Mouse (Mus musculus) midbrain, postnatal 0 days (tissue): ENCODE data around the gene Hils1. TPM values are rescaled to one million over a fixed set of nuclear protein-coding genes. Genes with fewer than 3 reads are reported as not detected.

Experiments
- ATAC-seq: fragments of 200-750 bp; cut with Nextera tagmentation; 2 replicates; pipeline ENCODE4 v1.8.0; 2017; ENCODE audit warnings: moderate number of reproducible peaks, mild to moderate bottlenecking, moderate TSS enrichment, moderate library complexity; ENCODE audit not compliant: low FRiP score
- DNase-seq: peaks from one replicate; pipeline ENCODE4 v3.0.0-alpha.2; 2015; ENCODE audit warnings: low spot score
- H3K27ac ChIP-seq: fragments of 300-500 bp; sonication (generic); 2 replicates; pipeline ENCODE4 v1.5.1; 2014; ENCODE audit warnings: low read depth, mild to moderate bottlenecking, low read length, mixed read lengths
- H3K27me3 ChIP-seq: fragments of 300-500 bp; sonication (generic); 2 replicates; pipeline ENCODE4 v1.6.1; 2014; ENCODE audit warnings: low read length, control low read depth, mixed read lengths; ENCODE audit not compliant: insufficient read depth
- H3K36me3 ChIP-seq: fragments of 300-500 bp; sonication (generic); 2 replicates; pipeline ENCODE4 v1.6.1; 2014; ENCODE audit warnings: low read length, control low read depth, mixed read lengths; ENCODE audit not compliant: insufficient read depth
- H3K4me1 ChIP-seq: fragments of 300-500 bp; sonication (generic); 2 replicates; pipeline ENCODE4 v1.6.1; 2014; ENCODE audit warnings: mild to moderate bottlenecking, control low read depth, antibody characterized with exemption, low read length, mixed read lengths; ENCODE audit not compliant: insufficient read depth
- H3K4me2 ChIP-seq: fragments of 300-500 bp; sonication (generic); 2 replicates; pipeline ENCODE4 v1.6.1; 2014; ENCODE audit warnings: low read depth, mild to moderate bottlenecking, low read length, mixed read lengths; ENCODE audit not compliant: poor library complexity, severe bottlenecking
- H3K4me3 ChIP-seq: fragments of 300-500 bp; sonication (generic); 2 replicates; pipeline ENCODE4 v1.5.1; 2014; ENCODE audit warnings: low read depth, mild to moderate bottlenecking, low read length, moderate library complexity
- H3K9ac ChIP-seq: fragments of 300-500 bp; sonication (generic); replicated peaks from 2 replicates; pipeline ENCODE4 v1.6.1; 2014; ENCODE audit warnings: mild to moderate bottlenecking, low read length, moderate library complexity, mixed read lengths; ENCODE audit not compliant: poor library complexity, severe bottlenecking
- H3K9me3 ChIP-seq: fragments of 300-500 bp; sonication (generic); 2 replicates; pipeline ENCODE4 v1.6.1; 2016; ENCODE audit warnings: low read length, control low read depth
- CTCF ChIP-seq: IDR thresholded peaks from 2 replicates; pipeline ENCODE4 v1.5.1; 2016; ENCODE audit warnings: antibody characterized with exemption, mild to moderate bottlenecking
- WGBS: fragments of 180-500 bp; shearing (Covaris S2); extraction: QIAGEN DNeasy Blood & Tissue Kit; methylation state at CpG from one replicate; pipeline ENCODE4 v1.1.7; 2014; 5-methylcytosine and 5-hydroxymethylcytosine counted together
- polyA plus RNA-seq: library from polyadenylated mRNA; unstranded; fragments of >200 nt; fragmentation: Nextera tagmentation; extraction: Ambion mirVana; gene quantifications from 2 replicates; pipeline ENCODE4 v1.2.1, GENCODE M21; 2015
- total RNA-seq: library from RNA; depleted of rRNA; stranded (reverse); fragments of >200 nt; gene quantifications from 2 replicates; pipeline ENCODE4 v1.2.3, GENCODE M21; 2014

Hils1 gene
- total and polyA plus RNA-seq, 2 experiments from 2014 or later, result not detected

DNA sequence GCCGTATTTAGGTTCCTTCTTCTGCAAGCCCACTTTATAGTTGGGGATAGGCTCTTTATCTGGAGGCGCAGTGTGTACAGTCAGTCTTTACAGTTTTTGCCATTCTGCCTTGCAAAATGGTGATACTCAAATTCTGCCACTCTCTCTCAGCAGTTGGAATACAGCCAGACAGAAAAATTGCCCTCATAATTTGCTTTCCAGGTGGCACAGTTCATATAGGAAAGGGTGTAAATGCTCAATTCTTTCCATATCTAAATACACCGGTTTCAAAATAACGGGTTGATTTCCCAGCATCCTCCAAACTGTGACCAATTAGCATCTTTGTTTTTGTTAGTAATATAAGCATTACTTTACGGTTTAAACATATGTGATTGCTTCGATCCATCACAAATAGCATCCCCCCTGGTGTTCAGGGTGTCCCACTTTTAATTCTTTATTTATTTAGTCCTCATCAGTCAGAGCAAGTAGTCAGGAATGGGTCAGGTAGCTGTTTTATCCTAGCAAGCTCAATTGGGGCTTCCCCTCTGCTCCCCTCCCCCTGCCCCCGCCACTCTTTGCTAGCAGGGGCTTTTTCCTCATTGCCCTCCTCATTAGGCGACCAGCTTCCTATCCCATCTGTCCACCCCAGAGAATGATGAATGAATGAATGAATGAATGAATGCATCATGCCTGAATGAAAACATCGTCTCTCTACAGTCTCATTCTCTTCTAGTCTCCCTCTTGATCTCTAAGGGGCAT lies 11.0 kb downstream of the Hils1 start:
- no peaks in the 10 kb centered on the region for H3K36me3 ChIP-seq
- H3K27me3 ChIP-seq, result no peaks in the 10 kb centered on the region
- ATAC-seq (peak; percentile 44), DNase-seq (no peak)
- peak overlapping the region; percentile 77 for H3K27ac ChIP-seq
- peak overlapping the region; percentile 35 for H3K4me2 ChIP-seq
- 32% methylated on average over 9 of the region's 9 CpGs for WGBS
- TF ChIP-seq CTCF, result no peak
- peak overlapping the region; percentile 15; the same call in 1 of the 2 replicates for H3K9ac ChIP-seq
- 0 out of 2 replicates have a peak, but pooled peaks cover 5% of the 10 kb centered on the region for H3K4me1 ChIP-seq
- H3K4me3 ChIP-seq, result peak overlapping the region; percentile 19; the same call in 1 of the 2 replicates
- no peaks in the 10 kb centered on the region for H3K9me3 ChIP-seq

DNA sequence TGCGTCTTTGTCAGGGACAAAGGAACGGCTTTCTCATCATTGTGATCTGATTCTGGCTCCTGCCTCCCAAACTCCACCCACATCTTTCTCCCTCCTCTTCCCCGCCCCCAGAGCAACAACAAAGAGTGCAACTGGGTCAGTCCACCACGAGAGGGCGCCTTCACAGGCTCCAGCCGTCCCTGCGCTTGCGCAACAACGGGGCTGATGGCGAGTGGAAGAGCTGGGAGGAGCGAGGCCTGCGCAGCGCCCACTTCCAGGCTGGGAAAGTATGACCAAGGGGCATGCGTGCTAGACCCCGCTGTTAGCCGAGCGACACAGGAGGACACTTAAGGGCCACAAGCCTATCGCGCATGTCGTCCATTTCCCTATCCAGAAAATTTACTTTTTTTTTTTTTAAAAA lies 11.6 kb downstream of the Hils1 start:
- ATAC-seq (peak; percentile 95), DNase-seq (peak; percentile 97)
- H3K27ac ChIP-seq, result peak overlapping the region; percentile 77
- H3K27me3 ChIP-seq, result no peaks in the 10 kb centered on the region
- peak overlapping the region; percentile 19; the same call in 1 of the 2 replicates for H3K4me3 ChIP-seq
- peak; percentile 100 for TF ChIP-seq CTCF
- 0 out of 2 replicates have a peak, but pooled peaks cover 5% of the 10 kb centered on the region for H3K4me1 ChIP-seq
- H3K9ac ChIP-seq, result peak overlapping the region; percentile 15; the same call in 1 of the 2 replicates
- no peaks in the 10 kb centered on the region for H3K9me3 ChIP-seq
- under 1% methylated on average over 20 of the region's 20 CpGs for WGBS
- H3K4me2 ChIP-seq, result peak overlapping the region; percentile 35
- H3K36me3 ChIP-seq, result no peaks in the 10 kb centered on the region

DNA sequence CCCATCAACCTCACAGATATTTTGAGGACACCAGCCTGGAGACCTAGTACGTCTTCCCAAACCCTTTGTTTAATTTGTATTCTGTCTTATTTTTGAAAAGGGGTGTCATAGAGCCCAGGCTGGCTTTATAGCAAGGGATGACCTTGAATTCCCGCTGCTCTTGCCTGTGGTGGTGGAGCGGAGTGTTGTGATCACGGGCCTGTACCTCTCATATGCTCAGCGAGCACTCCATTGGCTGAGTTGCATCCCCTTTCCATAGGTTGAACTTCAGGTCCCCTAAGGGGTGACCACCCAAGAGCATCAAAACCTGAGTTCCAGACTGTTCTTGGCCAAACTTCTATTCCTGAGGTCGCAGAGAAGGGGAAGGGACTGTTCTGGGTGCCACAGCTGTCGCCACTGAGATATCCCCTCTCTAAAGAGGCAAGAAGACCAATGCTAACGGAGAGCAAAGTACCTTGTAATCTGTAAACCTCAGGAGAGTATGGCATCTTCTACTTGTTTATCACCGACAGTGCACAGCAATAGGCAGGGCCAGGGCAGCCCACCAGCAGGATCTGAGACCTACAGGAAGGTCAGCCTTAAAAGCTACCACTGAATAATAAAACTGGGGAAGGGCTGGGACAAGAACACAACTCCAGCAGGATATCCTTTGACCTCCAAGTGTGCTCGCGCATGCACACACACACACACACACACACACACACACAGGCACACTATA lies 12.2 kb downstream of the Hils1 start:
- ATAC-seq, result no peak
- Histone ChIP-seq H3K27me3 (no peaks in the 10 kb centered on the region), H3K4me1 (0 out of 2 replicates have a peak, but pooled peaks cover 5% of the 10 kb centered on the region), H3K9ac (0 out of 2 replicates have a peak overlapping the region, but pooled peaks have one; percentile 4), H3K27ac (peak overlapping the region; percentile 52), H3K4me2 (peak overlapping the region; percentile 35), H3K36me3 (no peaks in the 10 kb centered on the region), H3K9me3 (no peaks in the 10 kb centered on the region), H3K4me3 (peak overlapping the region; percentile 19; the same call in 1 of the 2 replicates)
- no peak for DNase-seq
- 71% methylated on average over 11 of the region's 11 CpGs for WGBS
- TF ChIP-seq CTCF, result no peak

DNA sequence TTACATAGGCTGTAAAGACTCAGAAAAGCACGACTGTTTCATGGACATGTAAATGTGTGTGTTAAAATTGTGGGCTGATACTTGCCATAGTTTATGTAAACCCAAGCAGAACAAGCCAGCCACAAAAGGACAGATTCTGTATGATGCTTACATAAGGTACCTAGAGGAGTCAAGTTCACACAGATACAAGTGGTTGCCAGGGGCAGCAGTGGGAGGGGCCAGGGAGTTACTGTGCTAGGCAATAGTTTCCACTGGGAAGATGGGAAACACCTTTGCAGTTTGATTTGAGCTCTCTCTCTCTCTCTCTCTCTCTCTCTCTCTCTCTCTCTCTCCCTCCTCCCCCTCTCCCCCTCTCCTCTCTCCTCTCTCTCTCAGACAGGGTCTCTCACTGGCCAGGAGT lies 17.7 kb downstream of the Hils1 start:
- Histone ChIP-seq H3K4me2 (no peak overlapping the region), H3K9me3 (no peaks in the 10 kb centered on the region), H3K27ac (no peak overlapping the region), H3K36me3 (no peaks in the 10 kb centered on the region), H3K9ac (no peak overlapping the region), H3K27me3 (no peaks in the 10 kb centered on the region), H3K4me1 (peaks cover 13% of the 10 kb centered on the region), H3K4me3 (no peak overlapping the region)
- 37% methylated on average over 1 of the region's 1 CpGs for WGBS
- TF ChIP-seq CTCF, result no peak
- DNase-seq (no peak), ATAC-seq (no peak)

DNA sequence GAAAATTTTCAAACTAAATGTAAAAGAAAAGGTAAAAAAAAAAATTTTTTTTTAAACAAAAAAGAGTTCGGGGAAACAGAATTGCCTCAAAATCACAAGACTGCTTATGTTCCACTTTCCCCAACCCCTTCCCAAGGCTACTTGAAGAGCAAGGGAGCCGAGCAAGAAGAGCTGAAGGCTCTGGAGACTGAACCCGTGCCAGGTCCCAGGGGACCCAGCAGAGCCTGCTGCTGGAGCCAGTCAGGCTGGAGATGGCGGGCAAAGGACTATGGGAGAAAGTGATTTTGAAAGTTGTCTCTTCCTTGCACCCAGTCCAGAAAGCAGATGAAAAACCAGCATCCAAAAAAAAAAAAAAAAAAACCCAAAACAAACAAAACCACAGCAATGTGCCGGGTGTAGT lies 18.4 kb downstream of the Hils1 start:
- Histone ChIP-seq H3K27me3 (no peaks in the 10 kb centered on the region), H3K36me3 (no peaks in the 10 kb centered on the region), H3K9ac (no peak overlapping the region), H3K9me3 (no peaks in the 10 kb centered on the region), H3K4me2 (no peak overlapping the region), H3K4me3 (no peak overlapping the region), H3K27ac (no peak overlapping the region), H3K4me1 (peaks cover 17% of the 10 kb centered on the region)
- ATAC-seq (no peak), DNase-seq (no peak)
- no peak for TF ChIP-seq CTCF
- WGBS, result 74% methylated on average over 5 of the region's 5 CpGs

DNA sequence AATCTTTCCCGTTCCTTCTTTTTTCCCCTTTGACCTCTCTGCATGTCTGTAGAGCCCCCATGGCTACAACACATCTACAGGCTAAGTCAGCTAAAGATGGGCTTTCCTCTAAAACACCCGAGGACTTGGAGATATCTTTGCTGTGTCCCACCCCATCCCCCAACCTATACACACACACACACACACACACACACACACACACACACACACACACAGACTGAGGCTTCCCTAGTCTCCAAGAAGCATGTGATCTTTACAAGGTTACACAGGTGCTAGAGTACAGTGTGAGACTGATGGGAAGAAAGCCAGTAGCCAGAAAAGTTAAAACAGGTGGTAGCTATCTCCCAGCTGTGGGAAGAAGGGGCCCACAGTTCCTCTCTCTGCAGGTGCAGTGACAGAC lies 19.0 kb downstream of the Hils1 start:
- H3K9me3 ChIP-seq, result no peaks in the 10 kb centered on the region

More for the DNA sequence above, 19.0 kb downstream of the Hils1 start:
- Histone ChIP-seq H3K4me2 (no peak overlapping the region), H3K36me3 (no peaks in the 10 kb centered on the region), H3K4me3 (no peak overlapping the region), H3K9ac (no peak overlapping the region), H3K4me1 (peaks cover 17% of the 10 kb centered on the region), H3K27me3 (no peaks in the 10 kb centered on the region), H3K27ac (no peak overlapping the region)
- DNase-seq (no peak), ATAC-seq (no peak)
- 48% methylated on average over 2 of the region's 2 CpGs for WGBS
- no peak for TF ChIP-seq CTCF
